Mouse (Mus musculus) bone marrow macrophage, adult 2 months (primary cell): Measurements from ENCODE around the gene Krt19.

Source experiments
- CTCF ChIP-seq: IDR thresholded peaks from 2 replicates; pipeline ENCODE4 v1.5.1; 2012; ENCODE audit warnings: low read depth, mild to moderate bottlenecking, low read length, moderate library complexity
- POLR2A ChIP-seq: IDR thresholded peaks from 2 replicates; pipeline ENCODE4 v1.6.1; 2012; ENCODE audit warnings: mild to moderate bottlenecking, low read depth, low read length, borderline replicate concordance

- TF ChIP-seq CTCF (no peak), POLR2A (no peak)
These were observed 12.7 kb downstream of the Krt19 start, which contains the start of gene Krt15 for GRCm38 (mm10) chr11:100135731-100136130.
